12 mouse cellular contexts compared by ENCODE assay signal in genomic region chr3:101713669-101714068, GRCm38 (mm10).
DNase-seq lines count a peak whose midpoint lies in the region; ATAC-seq and TF ChIP-seq lines count a peak whose summit lies in the region.
"Had no signal": no experiment of that assay in that cellular context is flagged by ENCODE, and none has a peak within 500 bp of the region (broad histone marks: within the 10 kb centered on the region; RNA-seq: fewer than 3 reads in every experiment).

No protein-coding gene starts in this region.

- DNase-seq in forebrain, embryonic 14.5 days (ENCODE audit: low spot score), result no peak
- no peak for DNase-seq in hindbrain, embryonic 10.5 days (ENCODE audit: low spot score)
- no peak for DNase-seq in spleen, postnatal 36 days (ENCODE audit: low spot score in 2 of 2)
- DNase-seq in adrenal gland, postnatal 4 days (ENCODE audit: low spot score in 2 of 2), result no peak
- DNase-seq: adrenal gland, adult 2 months; thymus, postnatal 25 days had no signal

- TF ChIP-seq EP300 in ES-Bruce4 (IDR thresholded peaks at IDR 0.05; ENCODE audit: insufficient read depth, low read depth, low read length), result no peak

- H3K27ac ChIP-seq in forebrain, embryonic 13.5 days, result no peak overlapping the region
- no peak overlapping the region for H3K27ac ChIP-seq in forebrain, embryonic 14.5 days (ENCODE audit: low read depth, low read length)
- 0 out of 2 replicates have a peak overlapping the region, but pooled peaks have one; percentile 76 for H3K27ac ChIP-seq in hindbrain, embryonic 10.5 days
- no peak overlapping the region for H3K27ac ChIP-seq in hindbrain, embryonic 16.5 days (ENCODE audit: low read depth, low read length)
- H3K27ac ChIP-seq in ES-Bruce4 (ENCODE audit: insufficient read depth, low read length), result peak overlapping the region; percentile 59
- H3K27ac ChIP-seq in intestine, embryonic 16.5 days (ENCODE audit: low read length), result no peak overlapping the region
- H3K27ac ChIP-seq: limb, embryonic 15.5 days had no signal

- 0 out of 2 replicates have a peak overlapping the region, but pooled peaks have one; percentile 4 for H3K4me2 ChIP-seq in forebrain, embryonic 13.5 days
- H3K4me2 ChIP-seq in forebrain, embryonic 14.5 days (ENCODE audit: low read length), result no peak overlapping the region
- H3K4me2 ChIP-seq in hindbrain, embryonic 16.5 days (ENCODE audit: low read length), result no peak overlapping the region; the same call in 1 of the 2 replicates
- 0 out of 2 replicates have a peak overlapping the region, but pooled peaks have one; percentile 23 for H3K4me2 ChIP-seq in intestine, embryonic 16.5 days (ENCODE audit: low read depth, low read length)
- H3K4me2 ChIP-seq: limb, embryonic 15.5 days had no signal

- TF ChIP-seq CTCF in ES-Bruce4 (IDR thresholded peaks at IDR 0.05; ENCODE audit: low read depth, low read length), result no peak

- H3K9me3 ChIP-seq in forebrain, embryonic 13.5 days (replicated peaks), result no peaks in the 10 kb centered on the region
- no peaks in the 10 kb centered on the region for H3K9me3 ChIP-seq in forebrain, embryonic 14.5 days (replicated peaks; ENCODE audit: control insufficient read depth, low read length)
- no peaks in the 10 kb centered on the region for H3K9me3 ChIP-seq in hindbrain, embryonic 10.5 days
- no peaks in the 10 kb centered on the region for H3K9me3 ChIP-seq in hindbrain, embryonic 16.5 days (ENCODE audit: control insufficient read depth, low read length)
- H3K9me3 ChIP-seq in ES-Bruce4 (replicated peaks; ENCODE audit: control insufficient read depth, insufficient read depth, low read length, poor library complexity, severe bottlenecking), result no peaks in the 10 kb centered on the region
- H3K9me3 ChIP-seq in intestine, embryonic 16.5 days (ENCODE audit: control insufficient read depth, low read length), result no peaks in the 10 kb centered on the region
- H3K9me3 ChIP-seq: limb, embryonic 15.5 days had no signal

- no peaks in the 10 kb centered on the region for H3K36me3 ChIP-seq in forebrain, embryonic 13.5 days (ENCODE audit: poor library complexity, severe bottlenecking)
- H3K36me3 ChIP-seq in forebrain, embryonic 14.5 days (ENCODE audit: control insufficient read depth, insufficient read depth, low read length), result no peaks in the 10 kb centered on the region
- H3K36me3 ChIP-seq in hindbrain, embryonic 10.5 days, result no peaks in the 10 kb centered on the region
- no peaks in the 10 kb centered on the region for H3K36me3 ChIP-seq in hindbrain, embryonic 16.5 days (ENCODE audit: control insufficient read depth, insufficient read depth, low read length)
- no peaks in the 10 kb centered on the region for H3K36me3 ChIP-seq in ES-Bruce4 (ENCODE audit: control insufficient read depth, insufficient read depth, low read length, poor library complexity, severe bottlenecking)
- no peaks in the 10 kb centered on the region for H3K36me3 ChIP-seq in intestine, embryonic 16.5 days (ENCODE audit: control insufficient read depth, insufficient read depth, low read length)
- H3K36me3 ChIP-seq: limb, embryonic 15.5 days had no signal

- TF ChIP-seq POLR2A in ES-Bruce4 (IDR thresholded peaks at IDR 0.05; ENCODE audit: insufficient read depth, low read length), result no peak

- no peak overlapping the region for H3K9ac ChIP-seq in forebrain, embryonic 13.5 days
- H3K9ac ChIP-seq in forebrain, embryonic 14.5 days (ENCODE audit: low read length), result no peak overlapping the region
- H3K9ac ChIP-seq in hindbrain, embryonic 16.5 days (ENCODE audit: low read depth, low read length), result no peak overlapping the region
- H3K9ac ChIP-seq in ES-Bruce4 (ENCODE audit: low read depth, poor library complexity, severe bottlenecking), result no peak overlapping the region
- no peak overlapping the region for H3K9ac ChIP-seq in intestine, embryonic 16.5 days (ENCODE audit: low read depth, low read length)
- H3K9ac ChIP-seq: limb, embryonic 15.5 days had no signal

- peaks cover 36% of the 10 kb centered on the region for H3K4me1 ChIP-seq in forebrain, embryonic 13.5 days
- H3K4me1 ChIP-seq in forebrain, embryonic 14.5 days (ENCODE audit: control insufficient read depth, insufficient read depth, low read length), result peaks cover 18% of the 10 kb centered on the region
- H3K4me1 ChIP-seq in hindbrain, embryonic 10.5 days (replicated peaks), result peaks cover 38% of the 10 kb centered on the region
- H3K4me1 ChIP-seq in hindbrain, embryonic 16.5 days (ENCODE audit: control insufficient read depth, insufficient read depth, low read depth, low read length), result peaks cover 17% of the 10 kb centered on the region
- H3K4me1 ChIP-seq in ES-Bruce4 (ENCODE audit: control insufficient read depth, insufficient read depth, low read length), result peaks cover 10% of the 10 kb centered on the region
- H3K4me1 ChIP-seq in intestine, embryonic 16.5 days (ENCODE audit: control insufficient read depth, insufficient read depth, low read length), result peaks cover 40% of the 10 kb centered on the region

- H3K27me3 ChIP-seq in forebrain, embryonic 13.5 days, result no peaks in the 10 kb centered on the region; the same call in 1 of the 2 replicates
- no peaks in the 10 kb centered on the region for H3K27me3 ChIP-seq in forebrain, embryonic 14.5 days (replicated peaks; ENCODE audit: control insufficient read depth, insufficient read depth, low read length)
- H3K27me3 ChIP-seq in hindbrain, embryonic 10.5 days (ENCODE audit: insufficient read depth, poor library complexity, severe bottlenecking), result no peaks in the 10 kb centered on the region
- H3K27me3 ChIP-seq in hindbrain, embryonic 16.5 days (replicated peaks; ENCODE audit: control insufficient read depth, insufficient read depth, low read length), result no peaks in the 10 kb centered on the region
- H3K27me3 ChIP-seq in ES-Bruce4 (ENCODE audit: control insufficient read depth, insufficient read depth, low read length, poor library complexity, severe bottlenecking), result no peaks in the 10 kb centered on the region
- no peaks in the 10 kb centered on the region for H3K27me3 ChIP-seq in intestine, embryonic 16.5 days (replicated peaks; ENCODE audit: control insufficient read depth, insufficient read depth, low read length)
- H3K27me3 ChIP-seq: limb, embryonic 15.5 days had no signal

- WGBS in forebrain, embryonic 13.5 days, result 68% methylated on average over 11 of the region's 11 CpGs
- WGBS in forebrain, embryonic 14.5 days, result 70% methylated on average over 11 of the region's 11 CpGs
- 77% methylated on average over 11 of the region's 11 CpGs for WGBS in hindbrain, embryonic 10.5 days
- whole genome bisulfite sequencing in hindbrain, embryonic 16.5 days, result 59% methylated on average over 11 of the region's 11 CpGs
- WGBS in intestine, embryonic 16.5 days, result 63% methylated on average over 11 of the region's 11 CpGs

- H3K4me3 ChIP-seq in forebrain, embryonic 13.5 days, result no peak overlapping the region
- H3K4me3 ChIP-seq in forebrain, embryonic 14.5 days (ENCODE audit: low read depth, low read length), result no peak overlapping the region
- no peak overlapping the region for H3K4me3 ChIP-seq in hindbrain, embryonic 10.5 days
- no peak overlapping the region for H3K4me3 ChIP-seq in hindbrain, embryonic 16.5 days (ENCODE audit: low read length)
- peak overlapping the region; percentile 28 for H3K4me3 ChIP-seq in ES-Bruce4 (ENCODE audit: low read depth, low read length)
- H3K4me3 ChIP-seq in intestine, embryonic 16.5 days (ENCODE audit: low read length), result no peak overlapping the region
- H3K4me3 ChIP-seq: limb, embryonic 15.5 days had no signal

- no peak for ATAC-seq in forebrain, embryonic 13.5 days
- no peak for ATAC-seq in forebrain, embryonic 14.5 days
- no peak for ATAC-seq in hindbrain, embryonic 16.5 days
- no peak for ATAC-seq in intestine, embryonic 16.5 days
- ATAC-seq: inflammation-experienced regulatory T-cells, adult 6 months had no signal

Comparison
In these comparisons a context has a peak if more than half of its experiments do, and no peak if none do; other contexts are left out.
1. H3K27ac ChIP-seq: peak in hindbrain, embryonic 10.5 days (single experiment) and ES-Bruce4 (single experiment); none in forebrain, embryonic 13.5 days (single experiment), forebrain, embryonic 14.5 days (single experiment), hindbrain, embryonic 16.5 days (single experiment) and intestine, embryonic 16.5 days (single experiment).
2. H3K4me2 ChIP-seq: peak in forebrain, embryonic 13.5 days (single experiment) and intestine, embryonic 16.5 days (single experiment); none in forebrain, embryonic 14.5 days (single experiment) and hindbrain, embryonic 16.5 days (single experiment).